ENCODE assay signal across 7 mouse cellular contexts in the genomic region with DNA sequence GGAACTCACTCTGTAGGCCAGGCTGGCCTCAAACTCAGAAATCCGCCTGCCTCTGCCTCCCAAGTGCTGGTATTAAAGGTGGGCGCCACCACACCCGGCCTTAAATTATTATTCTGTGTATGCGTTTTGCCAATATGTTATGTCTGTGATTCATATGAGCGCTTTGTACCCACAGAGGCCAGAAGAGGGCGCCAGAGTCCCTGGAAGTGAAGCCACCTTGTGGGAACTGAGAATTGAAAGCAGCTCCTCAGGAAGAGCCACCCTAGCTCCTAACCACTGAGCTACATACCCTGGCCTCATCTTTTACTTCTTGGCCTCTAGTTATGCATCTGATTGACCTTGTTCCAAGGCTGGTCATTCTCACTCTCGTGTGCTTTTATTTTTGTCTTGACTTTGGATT. TPM values are rescaled to one million over a fixed set of nuclear protein-coding genes. Genes with fewer than 3 reads are reported as not detected.
A peak's percentile ranks its signal among the peaks of the same experiment; 100 is the strongest.
DNase-seq lines count a peak whose midpoint lies in the region; ATAC-seq lines count a peak whose summit lies in the region.

No protein-coding gene starts in this region.

- DNase-seq in MN1 (ENCODE audit: low spot score) = peak; percentile 21
- DNase-seq in cerebellum, adult 9-10 months = peak; percentile 49
- peak; percentile 72 for DNase-seq in gastrocnemius, postnatal 14 days
- peak; percentile 34 to 75 for DNase-seq in layer of hippocampus, adult 8-10 months (ENCODE audit: low spot score in 2 of 2)
- peak; percentile 95 for DNase-seq in lung, postnatal 36 days
- peak; percentile 72 to 90 for DNase-seq in spleen, postnatal 10 days (ENCODE audit: low spot score in 2 of 2)

- ATAC-seq in CD4-positive, CD25-positive, alpha-beta regulatory T cell, adult 4 months = peak; percentile 56

- intact Hi-C loops in gastrocnemius, postnatal 14 days (cut with DNase I; ENCODE audit: low total_unique reads) = loop anchor here (5.0 kb wide), 2 partner anchors 89 to 211 kb away; no protein-coding TSS in a partner anchor

RNA-seq across cellular contexts. Expression of gene Ifit2, which starts 2.5 kb away (rescaled TPM):
- polyA plus RNA-seq in CD4-positive, CD25-positive, alpha-beta regulatory T cell, adult 4 months (2017; shearing (Covaris generic)) = 10 to 100 TPM; 28.5 to 31.7 TPM
- 1 to 10 TPM; 1.8 to 2.0 TPM for total RNA-seq in gastrocnemius, postnatal 14 days (2021)
- total RNA-seq in layer of hippocampus, adult 8-10 months (2022) = 1 to 10 TPM; 4.6 to 9.0 (median 6.7) TPM

RNA-seq across cellular contexts. Expression of gene Lipa, which starts 20.7 kb away (rescaled TPM):
- 100 to 1,000 TPM; 100 to 102 TPM for polyA plus RNA-seq in CD4-positive, CD25-positive, alpha-beta regulatory T cell, adult 4 months (2017; shearing (Covaris generic))
- total RNA-seq in gastrocnemius, postnatal 14 days (2021) = 10 to 100 TPM; 10.3 to 11.2 TPM
- total RNA-seq in layer of hippocampus, adult 8-10 months (2022) = 10 to 100 TPM; 19.3 to 28.7 (median 24.5) TPM

RNA-seq across cellular contexts. Expression of gene Ifit3, which starts 35.4 kb away (rescaled TPM):
- 10 to 100 TPM; 47.4 to 70.7 TPM for polyA plus RNA-seq in CD4-positive, CD25-positive, alpha-beta regulatory T cell, adult 4 months (2017; shearing (Covaris generic))
- total RNA-seq in gastrocnemius, postnatal 14 days (2021) = under 1 TPM; 0.68 to 0.78 TPM
- 10 to 100 TPM in 2 of 4 experiments, 1 to 10 TPM in 2; 4.1 to 20.9 (median 10.0) TPM for total RNA-seq in layer of hippocampus, adult 8-10 months (2022)

RNA-seq across cellular contexts. Expression of gene Ifit1bl1, which starts 53.8 kb away (rescaled TPM):
- 100 to 1,000 TPM; 116 to 127 TPM for polyA plus RNA-seq in CD4-positive, CD25-positive, alpha-beta regulatory T cell, adult 4 months (2017; shearing (Covaris generic))
- under 1 TPM; 0.12 to 0.16 TPM for total RNA-seq in gastrocnemius, postnatal 14 days (2021)
- total RNA-seq in layer of hippocampus, adult 8-10 months (2022) = 1 to 10 TPM; 1.3 to 2.1 (median 1.6) TPM

RNA-seq across cellular contexts. Expression of gene Ifit3b, which starts 59.8 kb away (rescaled TPM):
- 10 to 100 TPM in 1 of 2 experiments, 1 to 10 TPM in 1; 9.3 to 14.8 TPM for polyA plus RNA-seq in CD4-positive, CD25-positive, alpha-beta regulatory T cell, adult 4 months (2017; shearing (Covaris generic))
- under 1 TPM; 0.27 to 0.33 TPM for total RNA-seq in gastrocnemius, postnatal 14 days (2021)
- 1 to 10 TPM; 2.5 to 8.8 (median 4.8) TPM for total RNA-seq in layer of hippocampus, adult 8-10 months (2022)

Comparison
In these comparisons a context has a peak if more than half of its experiments do, and no peak if none do; other contexts are left out.
1. Peak in every context shown above with its lines: DNase-seq and ATAC-seq.
2. DNase-seq: peak in every context shown above with its lines; median percentile 95 in lung, postnatal 36 days; 81 in spleen, postnatal 10 days; 72 in gastrocnemius, postnatal 14 days; 54 in layer of hippocampus, adult 8-10 months; 49 in cerebellum, adult 9-10 months; 21 in MN1.